8 mouse cellular contexts compared by ENCODE assay signal in genomic region chr3:95228148-95228893, GRCm38 (mm10). TPM values are rescaled to one million over a fixed set of nuclear protein-coding genes. Genes with fewer than 3 reads are reported as not detected.
DNase-seq lines count a peak whose midpoint lies in the region; ATAC-seq lines count a peak whose summit lies in the region.

TSS of gene Cdc42se1 (plus strand) at chr3:95228732.

- no peaks in the 10 kb centered on the region for H3K9me3 ChIP-seq in megakaryocyte, embryonic 14.5 days

- H3K36me3 ChIP-seq in megakaryocyte, embryonic 14.5 days (replicated peaks; ENCODE audit: low read length): peaks cover 64% of the 10 kb centered on the region

- peak within 1 kb of the TSS; percentile 95 for H3K4me3 ChIP-seq in megakaryocyte, embryonic 14.5 days (replicated peaks)

- intact Hi-C loops in gastrocnemius, postnatal 14 days (cut with DNase I; ENCODE audit: low total_unique reads): no loop called here

- peak; percentile 93 to 96 for DNase-seq in adrenal gland, adult (ENCODE audit: inconsistent age in 2 of 2, low spot score in 1 of 2)
- DNase-seq in embryo, embryonic 10 days (ENCODE audit: low spot score): peak; percentile 96
- peak; percentile 91 for DNase-seq in gastrocnemius, postnatal 14 days
- peak; percentile 77 to 87 for DNase-seq in left cerebral cortex, adult 9 months (ENCODE audit: low spot score in 2 of 2)
- DNase-seq in right cerebral cortex, postnatal 10 days (ENCODE audit: low spot score in 2 of 2): peak; percentile 96
- DNase-seq in urinary bladder, postnatal 14 days (ENCODE audit: low spot score): peak; percentile 91

- peak; percentile 78 for ATAC-seq in inflammation-experienced regulatory T-cells, adult 6 months

- no peaks in the 10 kb centered on the region for H3K27me3 ChIP-seq in megakaryocyte, embryonic 14.5 days (replicated peaks)

- peaks cover 63% of the 10 kb centered on the region for H3K4me1 ChIP-seq in megakaryocyte, embryonic 14.5 days

RNA-seq across cellular contexts. Expression of gene Cdc42se1, which starts in this region (rescaled TPM):
- 10 to 100 TPM; 18.8 to 24.5 TPM for total RNA-seq in gastrocnemius, postnatal 14 days (2021)
- 100 to 1,000 TPM; 179 to 293 (median 202) TPM for polyA plus RNA-seq in inflammation-experienced regulatory T-cells, adult 6 months (2017; shearing (Covaris generic))
- polyA plus RNA-seq in megakaryocyte, embryonic 14.5 days (2012; ENCODE audit: insufficient read depth, low replicate concordance): 183 and 363 TPM in 2 replicates

Comparison
In these comparisons a context has a peak if more than half of its experiments do, and no peak if none do; other contexts are left out.
1. Peak in every context shown above with its lines: DNase-seq, ATAC-seq and H3K4me3 ChIP-seq.